Mouse (Mus musculus) midbrain, embryonic 16.5 days (tissue): ENCODE results near the gene D430041D05Rik. TPM values are rescaled to one million over a fixed set of nuclear protein-coding genes. Genes with fewer than 3 reads are reported as not detected.

Experiments
- ATAC-seq: fragments of 200-750 bp; cut with Nextera tagmentation; 2 replicates; pipeline ENCODE4 v1.8.0; 2017; ENCODE audit warnings: moderate TSS enrichment
- H3K27ac ChIP-seq: fragments of 300-500 bp; sonication (generic); 2 replicates; pipeline ENCODE4 v1.5.1; 2014; ENCODE audit warnings: mild to moderate bottlenecking, low read length, mixed read lengths
- H3K27me3 ChIP-seq: fragments of 300-500 bp; sonication (generic); 2 replicates; pipeline ENCODE4 v1.6.1; 2014; ENCODE audit warnings: low read depth, low read length, mixed read lengths; ENCODE audit not compliant: control insufficient read depth, insufficient read depth
- H3K36me3 ChIP-seq: fragments of 300-500 bp; sonication (generic); 2 replicates; pipeline ENCODE4 v1.6.1; 2014; ENCODE audit warnings: mild to moderate bottlenecking, low read length, moderate library complexity, mixed read lengths; ENCODE audit not compliant: control insufficient read depth, insufficient read depth
- H3K4me1 ChIP-seq: fragments of 300-500 bp; sonication (generic); 2 replicates; pipeline ENCODE4 v1.6.1; 2014; ENCODE audit warnings: mild to moderate bottlenecking, low read length, mixed read lengths; ENCODE audit not compliant: control insufficient read depth, insufficient read depth
- H3K4me2 ChIP-seq: fragments of 300-500 bp; sonication (generic); 2 replicates; pipeline ENCODE4 v1.6.1; 2014; ENCODE audit warnings: mild to moderate bottlenecking, low read length, mixed read lengths
- H3K4me3 ChIP-seq: fragments of 300-500 bp; sonication (generic); 2 replicates; pipeline ENCODE4 v1.5.1; 2014; ENCODE audit warnings: low read depth, mild to moderate bottlenecking, low read length, moderate library complexity, mixed read lengths
- H3K9ac ChIP-seq: fragments of 300-500 bp; sonication (generic); 2 replicates; pipeline ENCODE4 v1.6.1; 2014; ENCODE audit warnings: low read depth, low read length, mixed read lengths
- H3K9me3 ChIP-seq: fragments of 300-500 bp; sonication (generic); replicated peaks from 2 replicates; pipeline ENCODE4 v1.6.1; 2014; ENCODE audit warnings: mild to moderate bottlenecking, low read length, mixed read lengths; ENCODE audit not compliant: control insufficient read depth, poor library complexity, severe bottlenecking
- WGBS: fragments of 180-500 bp; shearing (Covaris S2); extraction: QIAGEN DNeasy Blood & Tissue Kit; methylation state at CpG from one replicate; pipeline ENCODE4 v1.1.7; 2014; 5-methylcytosine and 5-hydroxymethylcytosine counted together
- polyA plus RNA-seq: library from polyadenylated mRNA; unstranded; fragments of >200 nt; fragmentation: Nextera tagmentation; extraction: Ambion mirVana; gene quantifications from 2 replicates; pipeline ENCODE4 v1.2.1, GENCODE M21; 2015

Gene D430041D05Rik
- polyA plus RNA-seq, 1 experiment from 2014 or later = 9.3 TPM

- no peak for ATAC-seq
- WGBS = 63% methylated on average over 6 of the region's 6 CpGs
- Histone ChIP-seq H3K4me3 (no peak overlapping the region), H3K36me3 (no peaks in the 10 kb centered on the region), H3K9ac (no peak overlapping the region), H3K9me3 (no peaks in the 10 kb centered on the region), H3K27me3 (no peaks in the 10 kb centered on the region), H3K4me1 (peaks cover 15% of the 10 kb centered on the region), H3K4me2 (no peak overlapping the region), H3K27ac (no peak overlapping the region)
Observed at GRCm38 (mm10) chr2:104371606-104372130, 39.1 kb downstream of the D430041D05Rik start.

GRCm38 (mm10) chr2:104367836-104368298, 42.9 kb downstream of the D430041D05Rik start:
- peak overlapping the region; percentile 61 for H3K27ac ChIP-seq
- H3K4me3 ChIP-seq = no peak overlapping the region
- peak; percentile 90 for ATAC-seq
- peak overlapping the region; percentile 17; the same call in 1 of the 2 replicates for H3K4me2 ChIP-seq
- no peaks in the 10 kb centered on the region for H3K9me3 ChIP-seq
- peaks cover 15% of the 10 kb centered on the region for H3K4me1 ChIP-seq
- H3K36me3 ChIP-seq = no peaks in the 10 kb centered on the region
- H3K9ac ChIP-seq = no peak overlapping the region
- H3K27me3 ChIP-seq = no peaks in the 10 kb centered on the region
- WGBS = 10% methylated on average over 6 of the region's 6 CpGs

GRCm38 (mm10) chr2:104367291-104367690, 43.5 kb downstream of the D430041D05Rik start:
- peaks cover 15% of the 10 kb centered on the region for H3K4me1 ChIP-seq
- H3K36me3 ChIP-seq = no peaks in the 10 kb centered on the region
- peak overlapping the region; percentile 61 for H3K27ac ChIP-seq
- no peaks in the 10 kb centered on the region for H3K9me3 ChIP-seq
- WGBS = 71% methylated on average over 2 of the region's 2 CpGs
- peak; percentile 26; the same call in 1 of the 2 replicates for ATAC-seq
- H3K9ac ChIP-seq = no peak overlapping the region
- no peaks in the 10 kb centered on the region for H3K27me3 ChIP-seq
- H3K4me2 ChIP-seq = no peak overlapping the region
- no peak overlapping the region for H3K4me3 ChIP-seq

GRCm38 (mm10) chr2:104359305-104359704, 51.5 kb downstream of the D430041D05Rik start:
- no peak for ATAC-seq
- H3K36me3 ChIP-seq = no peaks in the 10 kb centered on the region
- 81% methylated on average over 3 of the region's 3 CpGs for WGBS

GRCm38 (mm10) chr2:104358881-104359280, 51.9 kb downstream of the D430041D05Rik start:
- Histone ChIP-seq H3K36me3 (no peaks in the 10 kb centered on the region), H3K9ac (no peak overlapping the region), H3K9me3 (no peaks in the 10 kb centered on the region), H3K4me3 (no peak overlapping the region), H3K4me1 (peaks cover 3% of the 10 kb centered on the region; the same call in 1 of the 2 replicates), H3K4me2 (no peak overlapping the region), H3K27ac (no peak overlapping the region), H3K27me3 (no peaks in the 10 kb centered on the region)
- 89% methylated on average over 1 of the region's 1 CpGs for WGBS
- no peak for ATAC-seq

More at GRCm38 (mm10) chr2:104359305-104359704, 51.5 kb downstream of the D430041D05Rik start:
- Histone ChIP-seq H3K4me1 (peaks cover 3% of the 10 kb centered on the region; the same call in 1 of the 2 replicates), H3K4me3 (no peak overlapping the region), H3K9me3 (no peaks in the 10 kb centered on the region), H3K27me3 (no peaks in the 10 kb centered on the region), H3K4me2 (no peak overlapping the region), H3K27ac (no peak overlapping the region), H3K9ac (no peak overlapping the region)

GRCm38 (mm10) chr2:104356531-104356930, 54.3 kb downstream of the D430041D05Rik start:
- Histone ChIP-seq H3K27me3 (no peaks in the 10 kb centered on the region), H3K4me2 (no peak overlapping the region), H3K36me3 (no peaks in the 10 kb centered on the region), H3K4me3 (no peak overlapping the region), H3K27ac (no peak overlapping the region), H3K9ac (no peak overlapping the region), H3K4me1 (peaks cover 9% of the 10 kb centered on the region), H3K9me3 (no peaks in the 10 kb centered on the region)
- ATAC-seq = no peak
- 76% methylated on average over 4 of the region's 4 CpGs for WGBS

GRCm38 (mm10) chr2:104354117-104354516, 56.7 kb downstream of the D430041D05Rik start:
- H3K9me3 ChIP-seq = no peaks in the 10 kb centered on the region

GRCm38 (mm10) chr2:104352204-104352493, 58.7 kb downstream of the D430041D05Rik start:
- Histone ChIP-seq H3K9ac (no peak overlapping the region), H3K9me3 (no peaks in the 10 kb centered on the region), H3K27me3 (no peaks in the 10 kb centered on the region), H3K27ac (no peak overlapping the region), H3K4me1 (peaks cover 8% of the 10 kb centered on the region), H3K36me3 (no peaks in the 10 kb centered on the region), H3K4me2 (no peak overlapping the region), H3K4me3 (no peak overlapping the region)
- WGBS = 86% methylated on average over 1 of the region's 1 CpGs
- ATAC-seq = no peak

More at GRCm38 (mm10) chr2:104354117-104354516, 56.7 kb downstream of the D430041D05Rik start:
- Histone ChIP-seq H3K27ac (no peak overlapping the region), H3K4me3 (no peak overlapping the region), H3K27me3 (no peaks in the 10 kb centered on the region), H3K9ac (no peak overlapping the region), H3K4me1 (peaks cover 10% of the 10 kb centered on the region), H3K36me3 (no peaks in the 10 kb centered on the region), H3K4me2 (no peak overlapping the region)
- ATAC-seq = no peak

- ATAC-seq = no peak
- H3K4me2 ChIP-seq = no peak overlapping the region
- WGBS = 70% methylated on average over 13 of the region's 13 CpGs
- no peaks in the 10 kb centered on the region for H3K36me3 ChIP-seq
- H3K4me3 ChIP-seq = no peak overlapping the region
- no peaks in the 10 kb centered on the region for H3K27me3 ChIP-seq
- H3K4me1 ChIP-seq = peaks cover 8% of the 10 kb centered on the region
- no peak overlapping the region for H3K27ac ChIP-seq
- no peaks in the 10 kb centered on the region for H3K9me3 ChIP-seq
- no peak overlapping the region for H3K9ac ChIP-seq
Observed at GRCm38 (mm10) chr2:104351415-104352203, 59.2 kb downstream of the D430041D05Rik start.
